Mouse (Mus musculus) spleen, postnatal 14 days (tissue): ENCODE results near the gene Phlda1.

Experiments
- DNase-seq, 2 experiments: peaks; one replicate each; pipeline ENCODE4 v3.0.0; 2021 to 2022; ENCODE audit warnings: low spot score in 2 of 2

Gene Phlda1

DNA sequence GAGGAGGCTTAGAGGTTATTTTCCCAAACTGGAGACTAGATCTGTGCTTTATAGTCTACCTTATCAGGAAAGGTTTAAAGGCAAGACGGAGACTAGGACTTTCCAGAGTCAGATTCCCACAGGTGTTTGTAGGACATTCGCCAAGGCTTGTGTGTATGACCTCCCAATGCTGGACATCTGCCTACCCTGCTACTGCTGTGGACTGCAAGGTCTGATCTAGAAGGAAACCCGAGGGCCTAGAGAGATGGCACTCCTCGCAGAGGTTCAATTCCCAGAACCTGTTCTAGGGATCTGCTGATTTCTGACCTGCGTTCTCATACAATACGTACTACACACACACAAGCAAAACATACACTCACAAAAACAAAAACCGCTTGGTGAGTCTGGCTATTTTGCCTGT lies 680 bp upstream of the Phlda1 start:
- no peak for DNase-seq

GRCm38 (mm10) chr10:111506926-111507459 lies 907 bp downstream of the Phlda1 start:
- DNase-seq: peak in 1 of 2 experiments; percentile 15

- peak; percentile 21 to 52 for DNase-seq
Measured at GRCm38 (mm10) chr10:111507460-111508211, 1.6 kb downstream of the Phlda1 start.

DNA sequence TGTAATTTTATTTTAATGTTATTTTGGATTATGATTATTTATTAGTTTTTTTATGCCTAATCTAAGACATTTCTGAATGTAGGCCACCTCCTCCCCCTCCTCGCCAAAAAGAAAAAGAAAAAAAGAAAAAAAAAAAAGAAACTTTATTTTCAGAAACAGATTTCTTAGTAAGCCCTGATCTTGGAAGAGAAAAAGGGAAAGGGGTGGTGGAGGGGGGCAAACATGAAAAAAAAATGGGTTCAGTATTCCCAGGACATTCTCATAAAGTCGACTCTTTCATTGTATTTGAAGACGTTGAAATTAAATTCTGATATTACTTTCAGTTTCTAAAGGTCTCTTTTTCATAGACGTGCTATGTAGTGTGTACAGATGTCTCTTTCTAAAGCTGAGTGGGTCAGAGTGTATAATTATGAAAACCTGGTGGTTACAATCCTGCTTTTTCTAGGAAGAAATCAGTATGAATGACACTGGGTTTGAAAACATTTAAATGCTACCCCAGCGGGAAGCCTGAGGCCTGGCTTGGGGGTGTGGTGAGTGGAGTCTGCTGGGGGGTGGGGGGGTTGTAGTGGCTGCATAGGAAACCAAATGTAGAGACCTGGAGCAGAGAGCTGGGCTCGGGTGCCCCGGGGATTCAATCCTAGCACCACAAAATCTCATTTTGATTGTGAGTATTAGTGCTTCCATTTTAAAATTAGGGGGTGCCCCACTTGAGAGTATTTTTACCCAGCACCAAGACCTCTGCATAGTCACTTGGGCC lies 2.4 kb downstream of the Phlda1 start:
- no peak for DNase-seq

GRCm38 (mm10) chr10:111509103-111509784 lies 3.2 kb downstream of the Phlda1 start:
- no peak for DNase-seq

DNA sequence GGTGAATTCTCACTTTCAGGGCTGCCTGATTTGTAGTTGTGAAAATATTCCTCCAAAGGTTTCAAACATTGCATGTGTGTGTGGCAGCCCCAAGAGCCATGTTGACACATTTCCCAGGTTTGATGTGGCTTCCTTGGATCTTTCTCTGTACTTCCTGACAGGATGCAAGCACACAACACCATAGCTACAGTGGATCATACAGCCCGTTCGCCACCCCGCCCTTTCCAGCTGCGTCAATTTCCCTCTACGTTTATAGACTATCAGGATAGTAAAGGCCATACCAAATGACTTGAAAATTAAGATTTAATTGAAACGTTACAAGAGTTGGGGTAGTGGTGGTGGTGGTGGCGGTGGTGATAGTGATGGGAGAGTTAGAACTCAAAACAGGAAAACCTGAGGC lies 3.9 kb downstream of the Phlda1 start:
- DNase-seq: no peak

- DNase-seq: no peak
Measured at GRCm38 (mm10) chr10:111510798-111511197, 4.7 kb downstream of the Phlda1 start.

DNA sequence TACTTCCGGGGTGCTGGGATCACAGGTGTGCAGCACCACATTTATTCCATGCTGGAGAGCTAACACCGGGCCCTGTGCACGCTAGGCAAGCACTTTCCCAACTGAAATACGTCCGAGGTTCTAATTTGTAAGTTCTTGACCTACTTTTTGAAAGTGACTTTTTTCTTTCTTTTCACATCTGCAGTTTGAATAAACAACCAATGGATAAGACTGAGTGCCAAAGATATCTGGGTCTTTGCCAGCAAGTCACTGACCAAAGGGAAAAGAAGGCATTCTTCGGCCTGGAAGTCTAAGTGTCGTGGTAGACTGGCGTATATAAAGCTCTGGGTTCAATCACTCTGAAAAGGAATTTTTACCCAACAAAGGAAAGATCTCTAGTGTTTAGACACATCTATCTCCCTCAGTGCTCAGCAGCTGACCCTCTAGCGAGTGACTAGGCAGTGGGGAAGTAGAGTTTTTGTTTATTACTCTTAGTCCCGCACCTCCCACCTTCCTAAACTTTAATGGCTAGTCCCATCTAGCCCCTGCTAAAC lies 6.0 kb downstream of the Phlda1 start:
- DNase-seq: no peak

DNA sequence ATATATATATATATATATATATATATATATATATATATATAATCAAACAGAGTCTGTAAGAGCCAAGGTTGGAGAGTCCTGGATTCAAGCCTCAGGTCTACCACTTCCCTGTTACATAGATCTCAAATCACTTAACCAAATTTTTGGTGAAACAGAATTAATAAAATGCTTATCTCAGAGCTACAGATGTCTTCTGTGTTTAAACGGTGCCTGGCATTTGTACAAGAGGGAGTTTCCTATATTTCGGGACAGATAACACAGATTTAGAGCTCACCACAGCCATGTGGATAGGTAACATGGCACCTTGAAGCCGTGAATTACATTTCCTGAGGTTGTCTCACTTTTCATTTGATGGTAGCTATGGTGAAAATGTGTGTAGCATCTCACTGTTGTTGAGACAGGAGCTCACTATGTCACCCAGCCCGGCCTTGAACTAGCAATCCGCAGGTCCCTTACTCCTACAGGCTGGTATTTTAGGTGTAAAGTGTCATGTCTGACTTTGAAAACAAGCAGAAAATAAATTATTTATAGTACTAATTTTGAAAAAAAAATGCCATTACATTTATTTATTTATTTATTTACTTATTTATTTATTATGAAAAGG lies 8.3 kb downstream of the Phlda1 start:
- no peak for DNase-seq

- DNase-seq: no peak
Measured at GRCm38 (mm10) chr10:111515071-111516010, 9.3 kb downstream of the Phlda1 start.

DNA sequence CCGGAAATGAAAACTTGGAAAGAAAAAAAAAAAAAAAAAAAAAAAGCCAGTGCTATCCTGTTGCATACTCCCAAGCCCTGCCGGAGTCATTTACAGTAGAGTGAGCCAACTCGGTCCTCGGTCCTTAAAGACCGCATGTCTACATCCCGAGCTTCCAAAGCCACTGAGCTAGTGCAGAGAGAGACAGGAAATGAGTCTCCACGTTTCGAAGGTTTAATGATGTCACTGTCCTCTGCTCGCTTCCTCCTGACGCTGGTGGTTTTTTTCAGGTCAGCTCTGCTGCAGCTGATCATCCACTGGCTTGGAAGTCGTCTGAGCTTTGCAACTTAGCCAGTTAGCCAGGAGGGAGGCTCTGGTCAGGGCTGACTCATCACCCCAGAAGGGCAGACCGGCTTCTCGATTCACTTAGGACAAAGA lies 10.1 kb downstream of the Phlda1 start:
- no peak for DNase-seq

DNA sequence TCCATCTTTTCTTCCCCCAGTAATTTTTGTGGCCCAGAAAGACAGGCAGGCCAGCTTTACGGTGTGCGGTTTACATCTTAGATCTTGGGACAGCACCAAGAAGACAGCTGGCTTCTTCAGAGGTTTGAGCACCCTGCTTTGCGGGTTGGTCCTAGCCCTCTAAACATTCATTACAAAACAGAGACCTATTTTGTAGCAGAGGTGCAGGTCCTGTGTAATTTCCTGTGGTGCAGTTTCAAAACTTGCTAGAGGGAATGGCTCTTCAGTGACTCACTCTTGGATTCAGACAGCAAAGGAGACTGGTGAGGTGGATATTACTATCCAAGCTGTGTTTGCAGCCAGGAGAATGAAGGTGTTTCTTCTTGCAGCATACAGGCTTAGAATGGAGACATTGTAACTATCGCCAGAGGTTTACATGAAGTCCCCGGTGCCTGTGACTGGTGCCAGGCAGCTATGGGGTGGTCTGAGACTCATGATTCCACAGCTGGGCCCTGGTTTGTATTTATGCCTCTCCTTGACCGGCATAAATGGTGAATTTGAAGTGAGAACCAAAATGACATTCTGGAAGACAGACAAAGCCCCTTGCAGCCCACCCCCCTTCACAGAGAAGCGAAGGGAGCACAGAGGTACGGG lies 10.8 kb downstream of the Phlda1 start:
- DNase-seq: no peak

- DNase-seq: no peak
Measured at GRCm38 (mm10) chr10:111518350-111518749, 12.3 kb downstream of the Phlda1 start.

GRCm38 (mm10) chr10:111519620-111520370 lies 13.7 kb downstream of the Phlda1 start:
- DNase-seq: no peak

GRCm38 (mm10) chr10:111520621-111521020 lies 14.5 kb downstream of the Phlda1 start:
- no peak for DNase-seq

- no peak for DNase-seq
Measured at GRCm38 (mm10) chr10:111521636-111522035, 15.6 kb downstream of the Phlda1 start.

DNA sequence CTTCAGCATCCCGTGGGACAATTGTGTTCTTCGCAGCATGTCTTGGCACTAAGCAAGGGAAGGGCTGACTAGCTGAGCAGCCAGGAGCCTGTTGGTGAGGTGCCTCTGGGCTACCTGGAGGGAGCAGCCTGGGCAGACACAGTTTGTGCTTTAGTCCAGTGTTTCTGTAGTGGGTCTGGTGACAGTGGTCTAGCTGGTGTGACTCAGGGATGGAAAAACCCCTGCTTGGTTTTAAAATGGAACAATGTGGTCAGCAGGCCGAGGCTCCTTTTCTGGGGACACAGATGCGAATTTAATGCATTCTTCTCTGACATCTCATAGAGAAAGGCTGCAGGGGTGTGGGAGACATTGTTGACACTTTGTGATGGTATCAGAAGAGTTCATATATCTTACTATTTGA lies 16.1 kb downstream of the Phlda1 start:
- no peak for DNase-seq

DNA sequence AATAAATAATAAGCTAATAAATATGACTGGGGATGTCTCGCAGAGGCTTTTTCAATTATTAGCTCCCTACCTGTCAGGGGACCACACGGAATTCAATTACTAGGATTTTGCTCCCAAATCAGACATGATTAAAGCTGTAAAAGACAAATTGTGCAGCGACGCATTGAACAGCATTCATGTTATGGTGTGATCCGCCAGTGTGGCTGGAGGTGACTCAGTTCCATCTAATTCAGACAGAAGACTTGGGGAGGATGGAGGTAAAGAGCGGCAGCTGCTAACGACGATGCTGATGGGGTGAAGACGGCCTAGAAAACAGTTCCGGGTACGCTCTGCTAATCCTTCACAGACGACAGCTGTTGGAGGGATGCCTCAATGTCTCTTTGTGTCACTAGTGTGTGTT lies 17.8 kb downstream of the Phlda1 start:
- DNase-seq: no peak

- no peak for DNase-seq
Measured at GRCm38 (mm10) chr10:111527057-111527456, 21.0 kb downstream of the Phlda1 start.
